Comparison of ENCODE assay signal across 10 mouse cellular contexts in genomic region chr12:71398701-71399100, GRCm38 (mm10).
DNase-seq lines count a peak whose midpoint lies in the region; TF ChIP-seq lines count a peak whose summit lies in the region.
"Had no signal": no experiment of that assay in that cellular context is flagged by ENCODE, and none has a peak within 500 bp of the region (broad histone marks: within the 10 kb centered on the region; RNA-seq: fewer than 3 reads in every experiment).

No protein-coding gene starts in this region.

- no peak overlapping the region for H3K27ac ChIP-seq in gastrocnemius, adult 2 months
- H3K27ac ChIP-seq: neural tube, embryonic 12.5 days had no signal

- H3K4me3 ChIP-seq in gastrocnemius, adult 2 months: no peak overlapping the region
- H3K4me3 ChIP-seq: neural tube, embryonic 12.5 days had no signal

- peak; percentile 28 for DNase-seq in gastrocnemius, adult 2 months
- no peak for DNase-seq in gastrocnemius, postnatal 25 days
- peak; percentile 12 to 14 for DNase-seq in left cerebral cortex, postnatal 14 days (ENCODE audit: low spot score in 2 of 2)
- no peak for DNase-seq in left cerebral cortex, adult 8-10 months (ENCODE audit: low spot score in 2 of 2)
- peak; percentile 26 for DNase-seq in adrenal gland, postnatal 25 days
- peak; percentile 95 for DNase-seq in cerebellum, postnatal 10 days
- no peak for DNase-seq in thymus, adult 18-20 months
- DNase-seq in urinary bladder, postnatal 10 days (ENCODE audit: low spot score): no peak
- DNase-seq: lung, adult 18-20 months had no signal

- no peak for TF ChIP-seq CTCF in gastrocnemius, adult 2 months (IDR thresholded peaks at IDR 0.05)

- intact Hi-C loops in gastrocnemius, adult 2 months (cut with DNase I): no loop called here
- intact Hi-C loops in left cerebral cortex, postnatal 14 days (cut with DNase I): no loop called here

Comparison
In these comparisons a context has a peak if more than half of its experiments do, and no peak if none do; other contexts are left out.
1. DNase-seq: peak in gastrocnemius, adult 2 months (single experiment), left cerebral cortex, postnatal 14 days (2 of 2), adrenal gland, postnatal 25 days (single experiment) and cerebellum, postnatal 10 days (2 of 2); none in gastrocnemius, postnatal 25 days (single experiment), left cerebral cortex, adult 8-10 months (0 of 2), thymus, adult 18-20 months (0 of 2) and urinary bladder, postnatal 10 days (single experiment).